Mouse (Mus musculus) lung, adult 2 months (tissue): Measurements from ENCODE around the gene Slc25a12.

Experiments used
- CTCF ChIP-seq: fragments of 200-500 bp; IDR thresholded peaks from 2 replicates; pipeline ENCODE4 v1.5.1; 2011; ENCODE audit warnings: mild to moderate bottlenecking, low read length, control low read depth; ENCODE audit not compliant: insufficient read depth
- POLR2A ChIP-seq: fragments of 200-500 bp; IDR thresholded peaks from 2 replicates; pipeline ENCODE4 v1.6.1; 2011; ENCODE audit warnings: low read depth, mild to moderate bottlenecking, control low read depth, low read length, borderline replicate concordance; ENCODE audit errors: extremely low read depth

DNA sequence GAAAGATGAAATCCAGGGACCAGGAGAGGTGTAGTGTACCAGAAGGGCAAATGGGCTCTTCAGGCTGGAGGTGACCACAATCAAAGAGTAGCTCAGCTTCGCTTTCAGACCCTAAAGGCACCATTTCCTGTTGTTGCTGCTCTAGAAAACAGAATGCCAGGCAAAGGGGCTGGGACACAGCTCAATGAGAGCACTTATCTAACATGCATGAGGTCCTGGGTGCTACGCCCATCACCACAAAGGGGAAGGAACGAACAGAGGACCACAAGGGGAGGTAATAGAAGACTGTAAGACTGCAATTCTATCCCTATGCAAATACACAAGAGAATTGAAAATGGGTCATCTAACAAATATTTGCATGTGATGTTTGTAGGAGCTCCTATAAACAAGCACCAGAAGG, 46.1 kb downstream of the Slc25a12 start:
- no peak for TF ChIP-seq CTCF
- no peak for TF ChIP-seq POLR2A
